Mouse (Mus musculus): Measurements from ENCODE around the gene Calr. TPM values are rescaled to one million over a fixed set of nuclear protein-coding genes. Genes with fewer than 3 reads are reported as not detected.
A peak's percentile ranks its signal among the peaks of the same experiment; 100 is the strongest.

Calr gene
- polyA plus RNA-seq, 1 experiment: 466 TPM

DNA sequence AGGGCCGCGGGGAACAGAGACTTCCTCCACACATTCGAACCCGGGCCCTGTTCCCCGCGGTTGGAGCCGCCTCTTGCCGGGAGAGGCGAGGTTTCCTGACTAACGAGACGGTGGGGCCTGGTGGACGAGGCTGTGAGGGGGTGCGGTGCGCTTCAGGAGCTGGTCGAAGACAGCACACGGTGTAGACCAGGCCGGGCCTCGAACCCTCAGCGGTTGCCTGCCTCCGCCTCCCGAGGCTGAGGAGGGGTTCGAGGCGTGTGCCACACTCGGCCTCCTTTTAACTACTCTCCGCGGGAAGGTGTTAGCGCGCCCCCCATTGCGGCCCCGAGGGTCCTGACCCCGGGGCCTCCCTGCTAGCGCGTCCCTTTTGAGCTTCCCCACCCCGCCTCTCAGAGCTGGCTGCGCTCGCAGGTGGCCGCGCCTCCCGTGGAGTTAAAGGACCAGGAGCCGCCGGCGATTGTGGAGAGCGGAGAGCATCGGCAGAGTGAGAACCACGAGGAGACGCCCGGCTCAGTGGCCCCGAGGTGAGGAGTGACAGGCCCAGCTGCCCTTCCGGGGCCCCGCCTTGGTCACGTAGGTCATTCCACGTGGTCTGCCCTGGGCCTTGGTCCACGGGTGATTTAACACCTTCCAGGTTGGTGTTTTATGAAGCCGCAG, 25.7 kb upstream of the Calr start:
- TF ChIP-seq POLR2A (IDR thresholded peaks at IDR 0.05; ENCODE audit: borderline replicate concordance, extremely low read depth, insufficient read depth, insufficient read length, poor library complexity, severe bottlenecking): no peak
- no peak for TF ChIP-seq CTCF (IDR thresholded peaks at IDR 0.05; ENCODE audit: borderline replicate concordance, extremely low read depth, insufficient read depth, insufficient read length)
- DNase-seq (ENCODE audit: low read depth): peak; percentile 21

DNA sequence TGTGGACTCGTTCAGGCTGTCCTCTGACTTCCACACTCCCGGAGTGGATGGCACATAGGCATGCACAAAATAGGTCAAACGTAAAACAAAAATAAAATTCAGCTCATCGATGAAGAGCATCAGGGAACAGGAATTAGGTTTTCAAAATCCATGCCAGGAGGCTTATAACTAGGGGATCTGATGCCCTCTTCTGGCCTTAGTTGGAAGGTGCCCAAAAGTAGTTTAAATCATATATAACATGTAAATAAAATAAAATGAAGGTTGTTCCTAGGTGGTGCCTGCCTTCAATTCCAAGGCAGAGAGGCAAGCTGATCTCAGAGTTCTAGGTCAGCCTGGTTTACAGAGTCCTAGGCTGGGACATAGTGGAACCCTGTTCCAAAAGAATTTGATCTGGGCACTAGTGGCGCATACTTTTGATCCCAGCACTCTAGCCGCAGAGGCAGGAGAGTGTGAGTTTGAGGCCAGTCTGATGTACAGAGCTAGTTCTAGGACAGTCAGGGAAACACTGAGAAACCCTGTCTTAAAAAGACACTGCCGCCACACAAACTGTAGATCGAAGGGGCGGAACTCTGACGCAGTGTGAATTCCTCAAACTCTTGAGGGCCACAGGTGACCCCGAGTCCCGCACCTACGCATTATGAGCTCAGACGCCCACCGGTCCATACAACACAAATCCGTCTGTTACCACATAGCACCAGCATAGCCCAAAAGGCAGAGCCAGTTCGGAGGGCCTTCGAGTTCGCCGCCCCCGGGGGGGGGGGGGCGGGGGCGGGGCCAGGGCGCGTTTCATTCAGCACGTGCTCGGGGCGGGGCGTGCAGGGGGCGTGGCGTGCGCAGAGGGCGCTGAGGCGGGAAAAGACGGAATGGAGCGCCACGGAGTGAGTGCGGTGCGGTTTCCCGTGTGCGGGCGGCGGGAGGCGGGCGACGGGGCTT, 24.9 kb upstream of the Calr start, which contains the start of gene Syce2:
Gene Syce2 (plus strand): TSS at position 736 of the 933 bp plus-strand sequence.
- TF ChIP-seq CTCF (IDR thresholded peaks at IDR 0.05; ENCODE audit: borderline replicate concordance, extremely low read depth, insufficient read depth, insufficient read length) (peak; percentile 11; the same call in 1 of the 2 replicates), POLR2A (IDR thresholded peaks at IDR 0.05; ENCODE audit: borderline replicate concordance, extremely low read depth, insufficient read depth, insufficient read length, poor library complexity, severe bottlenecking) (no peak)
- peak; percentile 75 for DNase-seq (ENCODE audit: low read depth)

DNA sequence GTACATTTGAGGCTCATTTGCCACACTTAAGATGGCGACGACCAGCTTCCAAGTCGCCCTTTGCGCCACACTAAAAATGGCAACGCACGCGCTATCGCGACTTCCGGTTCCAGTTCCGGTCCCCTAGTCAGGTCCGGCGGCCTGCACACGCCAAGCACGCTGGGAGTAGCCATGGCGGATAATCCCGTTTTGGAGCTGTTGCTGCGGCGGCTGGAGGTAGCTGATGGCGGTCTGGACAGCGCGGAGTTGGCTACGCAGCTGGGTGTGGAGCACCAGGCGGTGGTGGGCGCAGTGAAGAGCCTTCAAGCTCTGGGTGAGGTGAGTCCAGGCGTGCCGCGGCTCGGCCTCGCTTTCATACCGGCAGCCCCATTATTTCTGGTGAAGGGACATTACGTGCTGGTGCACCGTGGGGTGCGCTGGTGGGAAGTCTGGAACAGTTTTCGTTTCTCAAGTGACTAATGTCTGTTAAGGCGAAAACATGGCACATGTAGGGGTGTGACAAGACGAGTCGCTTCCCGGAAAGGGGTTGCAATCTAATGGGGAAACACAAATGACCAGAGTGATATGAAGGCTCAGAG, 10.2 kb upstream of the Calr start, which contains the start of gene Farsa:
Gene Farsa (plus strand): TSS at position 126 of the 578 bp plus-strand sequence.
- TF ChIP-seq CTCF (IDR thresholded peaks at IDR 0.05; ENCODE audit: borderline replicate concordance, extremely low read depth, insufficient read depth, insufficient read length) (no peak), POLR2A (IDR thresholded peaks at IDR 0.05; ENCODE audit: borderline replicate concordance, extremely low read depth, insufficient read depth, insufficient read length, poor library complexity, severe bottlenecking) (peak; percentile 76; the same call in 1 of the 2 replicates)
- peak; percentile 98 for DNase-seq (ENCODE audit: low read depth)

DNA sequence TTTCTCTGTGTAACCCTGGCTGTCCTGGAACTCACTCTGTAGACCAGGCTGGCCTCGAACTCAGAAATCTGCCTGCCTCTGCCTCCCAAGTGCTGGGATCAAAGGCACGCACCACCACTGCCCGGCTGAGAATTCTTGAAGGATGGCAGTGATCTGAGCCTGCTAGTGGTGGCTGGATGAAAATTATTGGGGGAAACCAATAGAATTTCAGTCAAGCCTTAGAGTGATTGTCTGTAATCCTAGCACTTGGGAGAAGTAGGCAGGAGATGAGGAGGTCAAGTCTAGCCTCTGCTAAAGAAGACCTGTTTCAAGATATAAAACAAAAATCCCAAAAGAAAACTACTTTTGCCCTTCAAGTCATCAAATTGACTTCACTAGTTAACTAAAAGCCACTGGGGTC, 9.7 kb upstream of the Calr start:
- TF ChIP-seq CTCF (IDR thresholded peaks at IDR 0.05; ENCODE audit: borderline replicate concordance, extremely low read depth, insufficient read depth, insufficient read length): no peak
- no peak for TF ChIP-seq POLR2A (IDR thresholded peaks at IDR 0.05; ENCODE audit: borderline replicate concordance, extremely low read depth, insufficient read depth, insufficient read length, poor library complexity, severe bottlenecking)
- DNase-seq (ENCODE audit: low read depth): no peak

DNA sequence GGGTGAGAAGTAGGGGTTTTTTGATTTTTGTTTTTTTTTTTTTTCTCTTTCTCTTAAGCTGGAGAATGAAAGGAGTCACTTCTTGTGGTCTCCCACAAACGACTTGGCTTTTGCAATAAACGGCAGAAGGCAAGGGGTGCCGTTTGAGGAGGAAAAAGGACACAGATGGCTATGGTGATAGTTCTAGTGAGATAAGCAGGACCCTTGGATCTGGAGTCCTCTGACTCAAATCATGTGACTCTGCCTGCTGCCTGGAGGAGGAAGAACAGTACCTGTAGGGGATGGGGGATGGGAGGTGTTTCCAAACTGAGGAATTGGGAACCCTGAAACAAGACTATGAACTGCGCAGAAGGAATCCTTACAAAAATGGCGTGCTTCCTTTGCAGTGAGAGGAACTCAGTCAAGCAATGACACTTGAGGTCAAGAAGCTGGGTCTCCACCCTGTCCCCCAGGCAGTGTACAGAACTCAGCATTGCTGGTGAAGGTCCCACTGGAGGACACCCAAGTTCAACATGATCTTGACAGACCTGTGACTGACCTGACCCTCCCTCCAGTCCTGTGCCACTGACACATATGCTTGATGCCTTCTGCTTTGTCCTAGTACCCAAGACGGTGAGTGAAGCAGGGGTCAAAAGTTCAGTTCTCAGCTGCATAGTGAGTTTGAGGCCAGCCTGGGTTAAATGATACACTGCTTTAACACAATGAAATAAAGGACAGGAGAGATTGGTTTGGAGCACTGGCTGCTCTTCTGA, 1.1 kb upstream of the Calr start:
- TF ChIP-seq POLR2A (IDR thresholded peaks at IDR 0.05; ENCODE audit: borderline replicate concordance, extremely low read depth, insufficient read depth, insufficient read length, poor library complexity, severe bottlenecking) (no peak), CTCF (IDR thresholded peaks at IDR 0.05; ENCODE audit: borderline replicate concordance, extremely low read depth, insufficient read depth, insufficient read length) (no peak)
- no peak for DNase-seq (ENCODE audit: low read depth)

DNA sequence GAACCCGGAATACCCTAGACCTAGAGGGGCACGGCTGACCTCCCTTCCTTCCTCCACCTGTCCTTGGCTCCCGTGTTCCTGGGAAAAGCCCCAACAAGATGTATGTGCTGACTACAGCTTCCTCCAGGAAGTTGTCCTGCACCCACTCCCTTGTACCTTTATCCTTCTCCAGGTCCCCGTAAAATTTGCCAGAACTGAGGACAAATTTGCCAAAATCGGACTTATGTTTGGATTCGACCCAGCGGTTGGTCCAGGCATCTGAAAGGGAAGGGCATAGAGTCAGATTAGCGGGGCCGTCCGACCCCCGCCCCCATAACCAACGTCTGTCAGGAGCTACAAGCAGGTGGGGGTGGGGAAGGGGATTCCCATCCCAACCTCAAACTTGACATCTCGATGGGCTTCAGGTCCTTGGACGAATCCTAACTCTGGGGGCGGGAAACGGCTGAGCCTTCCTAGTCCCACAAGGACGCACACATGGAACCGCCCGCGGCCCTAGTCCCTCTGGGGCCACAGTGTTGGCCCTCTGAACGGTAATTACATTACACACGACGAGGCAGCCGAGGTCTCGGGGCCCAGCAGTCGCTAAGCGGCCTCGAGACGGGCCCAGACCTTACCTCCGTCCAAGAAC, 526 bp downstream of the Calr start:
- no peak for DNase-seq (ENCODE audit: low read depth)
- TF ChIP-seq CTCF (IDR thresholded peaks at IDR 0.05; ENCODE audit: borderline replicate concordance, extremely low read depth, insufficient read depth, insufficient read length): no peak
- no peak for TF ChIP-seq POLR2A (IDR thresholded peaks at IDR 0.05; ENCODE audit: borderline replicate concordance, extremely low read depth, insufficient read depth, insufficient read length, poor library complexity, severe bottlenecking)

DNA sequence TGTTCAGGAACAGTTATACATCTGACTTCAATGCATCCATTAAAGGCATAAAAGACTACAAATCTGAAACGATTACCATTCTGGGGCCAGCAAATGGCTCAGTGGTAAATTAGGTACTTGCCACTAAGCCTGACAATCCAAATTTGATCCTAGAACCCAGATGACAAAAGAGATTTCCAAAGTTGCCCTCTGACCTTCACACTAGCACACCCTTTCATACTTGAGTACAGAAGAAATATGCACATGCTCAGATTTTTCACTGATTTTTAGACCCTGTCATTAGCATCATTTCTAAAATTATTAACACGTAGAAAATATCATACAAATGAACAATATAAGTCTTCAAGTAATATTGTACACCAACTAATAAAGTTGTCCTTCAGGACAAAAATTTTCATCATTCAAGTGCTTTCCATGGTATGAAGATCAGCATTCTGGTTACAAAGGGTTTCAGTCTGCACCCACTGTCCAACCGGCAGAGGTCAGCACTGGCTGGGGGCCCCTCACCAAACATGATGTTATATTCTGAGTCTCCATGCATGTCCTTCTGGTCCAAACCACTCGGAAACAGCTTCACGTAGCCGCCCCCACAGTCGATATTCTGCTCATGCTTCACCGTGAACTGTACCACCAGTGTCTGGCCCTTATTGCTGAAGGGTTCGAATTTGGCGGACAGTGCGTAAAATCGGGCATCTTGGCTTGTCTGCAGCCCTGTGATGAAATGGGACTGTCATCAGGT, 1.2 kb downstream of the Calr start:
- peak; percentile 64 for DNase-seq (ENCODE audit: low read depth)

DNA sequence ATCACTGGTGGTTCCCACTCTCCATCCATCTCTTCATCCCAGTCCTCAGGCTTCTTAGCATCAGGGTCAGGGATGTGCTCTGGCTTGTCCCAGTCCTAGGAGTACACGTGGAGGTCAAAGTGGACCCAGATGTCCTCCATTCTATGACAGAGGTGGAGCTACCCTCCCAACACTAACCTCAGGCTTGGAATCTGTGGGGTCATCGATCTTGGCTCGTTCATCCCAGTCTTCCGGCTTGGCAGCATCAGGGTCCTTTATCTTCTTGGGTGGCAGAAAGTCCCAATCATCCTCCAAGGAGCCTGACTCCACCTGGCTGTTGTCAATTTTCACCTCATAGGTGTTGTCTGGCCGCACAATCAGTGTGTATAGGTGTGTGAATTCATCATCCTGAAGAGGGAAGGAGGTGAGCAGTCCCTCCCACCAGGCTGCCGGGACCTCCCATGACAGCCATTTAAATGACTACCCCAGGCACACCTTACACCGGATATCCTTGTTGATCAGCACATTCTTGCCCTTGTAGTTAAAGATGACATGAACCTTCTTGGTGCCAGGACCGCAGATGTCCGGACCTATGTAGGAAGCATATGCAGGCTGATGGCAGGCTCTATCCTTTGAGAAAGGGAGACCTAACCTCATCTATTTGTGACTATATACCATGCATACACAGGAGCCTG, 2.2 kb downstream of the Calr start:
- TF ChIP-seq CTCF (IDR thresholded peaks at IDR 0.05; ENCODE audit: borderline replicate concordance, extremely low read depth, insufficient read depth, insufficient read length) (no peak), POLR2A (IDR thresholded peaks at IDR 0.05; ENCODE audit: borderline replicate concordance, extremely low read depth, insufficient read depth, insufficient read length, poor library complexity, severe bottlenecking) (no peak)
- no peak for DNase-seq (ENCODE audit: low read depth)

More for the DNA sequence above, 1.2 kb downstream of the Calr start:
- TF ChIP-seq CTCF (IDR thresholded peaks at IDR 0.05; ENCODE audit: borderline replicate concordance, extremely low read depth, insufficient read depth, insufficient read length): peak; percentile 57
- TF ChIP-seq POLR2A (IDR thresholded peaks at IDR 0.05; ENCODE audit: borderline replicate concordance, extremely low read depth, insufficient read depth, insufficient read length, poor library complexity, severe bottlenecking): no peak

DNA sequence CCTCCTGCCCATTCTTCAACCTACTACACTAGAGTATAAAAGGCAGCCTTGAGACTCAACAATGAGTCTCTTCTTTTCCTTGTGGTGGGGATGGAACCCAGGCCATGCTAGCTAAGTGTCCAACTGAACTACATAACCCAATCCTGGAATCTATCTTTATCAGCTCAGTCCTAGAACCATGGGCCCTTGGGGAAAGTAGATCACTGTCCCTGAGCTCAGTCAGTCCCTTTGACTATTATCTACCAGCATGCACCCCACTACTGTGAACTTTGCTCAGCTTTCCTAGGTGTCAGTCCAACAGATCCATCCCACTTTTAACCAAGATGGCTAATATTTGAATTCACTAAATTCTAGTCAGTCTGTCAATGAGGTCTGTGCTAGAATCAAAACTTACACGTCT, 5.2 kb downstream of the Calr start:
- DNase-seq (ENCODE audit: low read depth): no peak
- TF ChIP-seq CTCF (IDR thresholded peaks at IDR 0.05; ENCODE audit: borderline replicate concordance, extremely low read depth, insufficient read depth, insufficient read length): no peak
- TF ChIP-seq POLR2A (IDR thresholded peaks at IDR 0.05; ENCODE audit: borderline replicate concordance, extremely low read depth, insufficient read depth, insufficient read length, poor library complexity, severe bottlenecking): no peak

Measured in brain, embryonic 14.5 days (tissue).